Mouse (Mus musculus) brown adipose tissue, adult 24 weeks (tissue): ENCODE results near the gene Gtf3c5. TPM values are rescaled to one million over a fixed set of nuclear protein-coding genes. Genes with fewer than 3 reads are reported as not detected.

Source experiments
- H3K27ac ChIP-seq: fragments of 200-500 bp; replicated peaks from 2 replicates; pipeline ENCODE4 v1.5.1; 2012; ENCODE audit warnings: low read depth, mild to moderate bottlenecking, low read length
- H3K4me1 ChIP-seq: fragments of 200-500 bp; 2 replicates; pipeline ENCODE4 v1.6.1; 2012; ENCODE audit warnings: low read length, mixed read lengths; ENCODE audit not compliant: control insufficient read depth, insufficient read depth, insufficient read length
- H3K4me3 ChIP-seq: fragments of 200-500 bp; 2 replicates; pipeline ENCODE4 v1.5.1; 2012; ENCODE audit warnings: low read depth, mild to moderate bottlenecking, low read length, moderate library complexity; ENCODE audit not compliant: insufficient read depth
- polyA plus RNA-seq: library from polyadenylated mRNA; stranded (reverse); fragments of >200 nt; gene quantifications from 2 replicates; pipeline ENCODE4 v1.2.4, GENCODE M21; 2012; ENCODE audit not compliant: missing spikeins, insufficient read depth, insufficient read length

Gtf3c5 gene
- polyA plus RNA-seq, 1 experiment, result 6.9 TPM

GRCm38 (mm10) chr2:28597733-28598547, 14.4 kb upstream of the Gtf3c5 start:
- no peaks in the 10 kb centered on the region for H3K4me1 ChIP-seq
- H3K4me3 ChIP-seq, result no peak overlapping the region
- H3K27ac ChIP-seq, result no peak overlapping the region

GRCm38 (mm10) chr2:28596998-28597397, 13.4 kb upstream of the Gtf3c5 start:
- Histone ChIP-seq H3K4me1 (no peaks in the 10 kb centered on the region), H3K4me3 (no peak overlapping the region), H3K27ac (no peak overlapping the region)

GRCm38 (mm10) chr2:28596021-28596420, 12.5 kb upstream of the Gtf3c5 start:
- Histone ChIP-seq H3K4me1 (no peaks in the 10 kb centered on the region), H3K27ac (no peak overlapping the region), H3K4me3 (no peak overlapping the region)

GRCm38 (mm10) chr2:28592809-28593208, 9.3 kb upstream of the Gtf3c5 start:
- Histone ChIP-seq H3K27ac (no peak overlapping the region), H3K4me1 (no peaks in the 10 kb centered on the region), H3K4me3 (no peak overlapping the region)

GRCm38 (mm10) chr2:28591479-28591878, 7.9 kb upstream of the Gtf3c5 start:
- Histone ChIP-seq H3K4me1 (no peaks in the 10 kb centered on the region), H3K4me3 (no peak overlapping the region), H3K27ac (no peak overlapping the region)

GRCm38 (mm10) chr2:28588574-28588973, 5.0 kb upstream of the Gtf3c5 start:
- Histone ChIP-seq H3K4me3 (no peak overlapping the region), H3K27ac (no peak overlapping the region), H3K4me1 (no peaks in the 10 kb centered on the region)

- Histone ChIP-seq H3K27ac (no peak overlapping the region), H3K4me1 (no peaks in the 10 kb centered on the region), H3K4me3 (no peak overlapping the region)
These were observed 2.2 kb upstream of the Gtf3c5 start for GRCm38 (mm10) chr2:28585730-28586129.

- H3K4me1 ChIP-seq, result no peaks in the 10 kb centered on the region
- no peak overlapping the region for H3K4me3 ChIP-seq
- H3K27ac ChIP-seq, result no peak overlapping the region
These were observed 1.6 kb upstream of the Gtf3c5 start for GRCm38 (mm10) chr2:28585043-28585571.

- peak overlapping the region; percentile 77 for H3K27ac ChIP-seq
- H3K4me1 ChIP-seq, result no peaks in the 10 kb centered on the region
- H3K4me3 ChIP-seq, result peak overlapping the region; percentile 73
These were observed 751 bp downstream of the Gtf3c5 start for GRCm38 (mm10) chr2:28582647-28583353.

- H3K4me3 ChIP-seq, result no peak overlapping the region
- H3K27ac ChIP-seq, result no peak overlapping the region
- H3K4me1 ChIP-seq, result no peaks in the 10 kb centered on the region
These were observed 5.5 kb downstream of the Gtf3c5 start for GRCm38 (mm10) chr2:28578003-28578402.

- Histone ChIP-seq H3K27ac (no peak overlapping the region), H3K4me3 (no peak overlapping the region), H3K4me1 (no peaks in the 10 kb centered on the region)
These were observed 6.7 kb downstream of the Gtf3c5 start for GRCm38 (mm10) chr2:28576815-28577214.

GRCm38 (mm10) chr2:28575341-28575740, 8.2 kb downstream of the Gtf3c5 start:
- H3K4me3 ChIP-seq, result no peak overlapping the region
- H3K4me1 ChIP-seq, result no peaks in the 10 kb centered on the region
- no peak overlapping the region for H3K27ac ChIP-seq

GRCm38 (mm10) chr2:28569903-28570302, 13.6 kb downstream of the Gtf3c5 start:
- H3K4me3 ChIP-seq, result no peak overlapping the region
- no peak overlapping the region for H3K27ac ChIP-seq
- H3K4me1 ChIP-seq, result 0 out of 2 replicates have a peak, but pooled peaks cover 11% of the 10 kb centered on the region

- peak overlapping the region; percentile 36; the same call in 1 of the 2 replicates for H3K27ac ChIP-seq
- 0 out of 2 replicates have a peak, but pooled peaks cover 11% of the 10 kb centered on the region for H3K4me1 ChIP-seq
- no peak overlapping the region for H3K4me3 ChIP-seq
These were observed 17.0 kb downstream of the Gtf3c5 start for GRCm38 (mm10) chr2:28566545-28566944.

GRCm38 (mm10) chr2:28564380-28564779, 19.2 kb downstream of the Gtf3c5 start:
- Histone ChIP-seq H3K27ac (no peak overlapping the region), H3K4me3 (no peak overlapping the region), H3K4me1 (0 out of 2 replicates have a peak, but pooled peaks cover 11% of the 10 kb centered on the region)
